Mouse (Mus musculus) hindlimb bud, embryonic 11.5 days (tissue): ENCODE data around the gene D1Ertd622e.

Experiments used
- DNase-seq: peaks from one replicate; pipeline ENCODE4 v3.0.0-alpha.2; 2012; ENCODE audit warnings: low read depth, low spot score; ENCODE audit errors: extremely low spot score

The D1Ertd622e gene

DNA sequence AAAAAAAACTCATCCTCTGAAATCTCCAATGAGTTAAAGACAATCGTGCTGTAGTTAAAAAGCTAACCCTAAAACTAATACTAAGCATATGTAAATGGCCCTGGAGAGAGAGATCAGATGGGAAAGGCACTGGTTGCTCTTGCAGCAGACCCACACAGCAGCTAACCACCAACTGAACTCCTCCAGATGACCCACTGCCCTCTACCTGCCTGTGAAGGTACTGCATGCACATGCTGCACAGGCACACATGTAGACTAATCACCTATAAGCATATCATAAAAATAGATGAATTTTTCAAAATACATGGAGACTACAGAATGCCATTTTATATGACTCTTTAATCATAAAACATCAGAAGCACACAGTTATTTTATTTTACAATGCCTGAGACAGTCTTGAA is 14.8 kb downstream of the D1Ertd622e start:
- DNase-seq = no peak

GRCm38 (mm10) chr1:97634104-97634503 is 27.8 kb downstream of the D1Ertd622e start:
- DNase-seq = no peak

- no peak for DNase-seq
Measured at GRCm38 (mm10) chr1:97632545-97633256, 29.2 kb downstream of the D1Ertd622e start.

- no peak for DNase-seq
Measured at GRCm38 (mm10) chr1:97631843-97632470, 29.9 kb downstream of the D1Ertd622e start.

DNA sequence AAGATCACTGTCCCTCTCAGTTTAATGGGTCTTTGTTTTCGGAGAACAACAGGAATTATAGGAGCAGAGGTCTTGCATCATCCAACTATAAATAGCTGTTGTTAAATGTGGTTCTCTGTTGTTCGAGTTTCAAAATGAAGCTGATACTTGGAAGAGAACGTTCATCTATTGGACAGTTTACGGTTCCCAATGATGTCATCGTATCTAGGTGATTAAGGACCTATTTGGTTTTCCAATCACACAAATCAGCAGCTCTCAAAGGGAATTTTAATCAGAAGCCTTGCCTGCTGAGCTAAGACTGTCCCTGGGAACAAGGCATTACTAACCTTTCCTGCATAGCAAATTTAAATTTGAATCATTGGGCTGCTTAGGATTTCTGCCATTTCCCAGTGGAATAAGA is 31.7 kb downstream of the D1Ertd622e start:
- DNase-seq = no peak

GRCm38 (mm10) chr1:97628859-97629258 is 33.0 kb downstream of the D1Ertd622e start:
- DNase-seq = no peak

DNA sequence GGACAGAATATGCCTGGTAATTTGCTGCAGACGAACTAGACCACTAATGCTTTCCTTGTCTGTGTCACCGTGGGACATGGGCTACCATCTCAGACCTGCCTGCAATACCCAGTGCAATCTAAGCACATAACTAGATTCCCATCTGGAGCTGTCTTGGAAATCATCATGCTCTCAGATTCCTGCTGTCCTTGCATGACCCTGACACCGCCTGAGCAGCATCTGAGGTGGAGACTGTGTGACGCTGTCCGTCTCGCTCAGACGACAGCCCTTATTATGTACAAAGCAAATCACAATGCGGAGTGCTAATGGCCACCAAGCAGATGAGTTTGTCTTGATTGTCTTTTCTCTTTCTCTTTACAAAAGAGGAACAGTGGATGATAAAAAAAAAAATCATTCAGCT is 33.9 kb downstream of the D1Ertd622e start:
- no peak for DNase-seq

- DNase-seq = no peak
Measured at GRCm38 (mm10) chr1:97625427-97625826, 36.4 kb downstream of the D1Ertd622e start.

GRCm38 (mm10) chr1:97624386-97624785 is 37.5 kb downstream of the D1Ertd622e start:
- no peak for DNase-seq

- no peak for DNase-seq
Measured at GRCm38 (mm10) chr1:97623214-97623856, 38.5 kb downstream of the D1Ertd622e start.

DNA sequence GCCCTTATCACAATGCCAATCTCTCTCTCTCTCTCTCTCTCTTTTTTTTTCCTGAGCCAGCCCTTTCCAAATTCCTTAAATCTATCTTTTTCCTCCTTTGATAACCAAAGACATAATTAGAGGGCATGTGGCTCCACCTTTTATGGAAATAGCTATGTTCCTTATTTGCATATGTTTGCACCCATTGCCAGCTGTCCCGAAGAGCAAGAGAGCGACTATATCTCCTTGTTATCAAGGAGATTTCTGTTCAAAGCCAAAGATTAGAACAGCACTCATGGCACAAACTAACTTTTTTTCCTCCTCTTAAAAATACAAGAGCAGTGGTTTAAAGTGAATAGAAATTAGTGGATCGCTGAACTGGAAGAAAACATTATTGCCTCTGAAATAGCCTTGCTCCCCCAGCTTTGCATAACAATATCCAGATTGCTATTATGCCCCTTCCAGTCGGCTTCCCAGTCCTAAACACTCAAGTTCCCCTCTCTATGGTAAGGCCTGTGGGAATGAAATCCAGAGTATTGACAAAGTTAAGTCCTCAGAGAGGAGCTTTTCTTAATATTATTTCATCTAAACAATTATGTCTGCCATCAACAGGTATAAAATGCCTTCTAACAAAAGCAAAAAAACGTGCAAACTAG is 39.2 kb downstream of the D1Ertd622e start:
- DNase-seq = no peak

GRCm38 (mm10) chr1:97619621-97620320 is 42.1 kb downstream of the D1Ertd622e start:
- DNase-seq = no peak

DNA sequence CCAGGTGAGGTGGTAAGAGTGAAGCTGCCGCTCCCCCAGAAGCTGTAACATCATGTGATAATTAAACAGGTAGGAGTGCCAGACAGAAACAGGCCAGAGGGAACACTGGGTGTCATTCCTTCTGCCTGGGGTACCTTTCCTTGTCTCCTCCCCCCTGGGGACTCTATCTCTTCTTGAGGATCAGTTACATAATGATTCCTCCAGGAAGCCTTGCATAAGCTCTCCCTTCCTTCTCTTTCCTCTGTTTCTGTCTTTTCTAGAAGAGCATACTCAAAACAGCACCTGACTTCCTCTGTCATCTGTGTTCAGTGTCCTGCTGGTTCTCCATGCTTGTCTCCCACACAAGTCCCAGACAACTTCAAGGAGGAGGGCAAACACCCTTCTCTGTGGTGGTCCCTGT is 46.3 kb downstream of the D1Ertd622e start:
- no peak for DNase-seq

GRCm38 (mm10) chr1:97614531-97615462 is 47.1 kb downstream of the D1Ertd622e start:
- no peak for DNase-seq

GRCm38 (mm10) chr1:97611747-97612146 is 50.1 kb downstream of the D1Ertd622e start:
- DNase-seq = peak; percentile 14

GRCm38 (mm10) chr1:97603361-97603760 is 58.5 kb downstream of the D1Ertd622e start:
- DNase-seq = no peak

DNA sequence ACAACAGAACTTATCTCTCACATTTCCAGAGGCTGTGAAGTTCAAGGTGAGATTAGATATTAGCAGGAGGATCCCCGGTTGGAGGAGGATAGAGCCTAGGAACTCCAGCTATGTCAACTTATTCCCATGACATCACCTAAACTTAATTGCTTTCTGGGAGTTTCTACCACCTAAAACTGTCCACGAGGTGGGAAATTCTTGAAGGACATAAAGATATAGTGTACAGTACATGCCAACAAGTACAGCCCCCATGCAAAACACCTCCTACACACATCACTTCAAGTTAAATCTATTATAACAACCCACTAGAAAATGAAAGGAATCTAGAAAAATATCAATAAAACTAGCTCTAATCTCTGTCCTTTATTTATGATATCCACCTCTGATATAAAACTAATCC is 61.5 kb downstream of the D1Ertd622e start:
- no peak for DNase-seq

DNA sequence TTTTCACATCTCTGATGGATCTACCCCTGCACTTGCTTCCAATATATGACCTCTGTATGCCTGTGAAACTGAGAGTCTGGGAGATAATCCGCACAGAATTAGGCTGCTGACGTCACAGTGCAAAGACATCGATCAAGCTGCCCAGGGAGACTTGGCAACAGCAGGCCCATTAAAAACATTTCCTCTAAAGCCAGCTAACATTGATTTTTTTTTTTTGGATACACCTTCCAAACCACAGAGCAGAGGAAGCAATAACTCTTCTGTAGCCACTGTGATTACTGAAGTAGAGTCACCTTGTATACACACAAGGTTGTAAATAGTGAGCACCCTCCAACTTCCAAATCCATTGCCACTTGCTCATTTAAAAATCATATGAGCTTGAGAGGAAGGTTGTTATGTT is 62.8 kb downstream of the D1Ertd622e start:
- no peak for DNase-seq

GRCm38 (mm10) chr1:97588561-97588960 is 73.3 kb downstream of the D1Ertd622e start:
- no peak for DNase-seq

DNA sequence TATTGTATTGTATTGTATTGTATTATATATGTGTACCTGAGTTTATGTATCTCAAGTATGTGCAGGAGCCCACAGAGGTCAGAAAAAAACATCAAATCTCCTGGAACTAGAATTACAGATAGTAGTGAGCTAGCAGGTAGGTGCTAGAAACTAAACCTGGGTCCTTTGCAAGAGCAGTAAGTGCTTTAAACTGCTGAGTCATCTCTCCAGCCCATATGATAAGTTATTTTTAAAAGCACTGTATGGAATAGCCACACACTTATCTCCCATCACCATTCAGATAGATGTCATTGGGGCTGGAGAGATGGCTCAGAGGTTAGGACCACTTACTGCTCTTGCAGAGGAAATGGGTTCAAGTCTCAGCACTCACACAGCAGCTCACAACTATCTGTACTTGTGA is 76.8 kb downstream of the D1Ertd622e start:
- no peak for DNase-seq
